Mouse (Mus musculus): ENCODE results near the gene Lclat1.

GRCm38 (mm10) chr17:73113230-73113629 lies 5.4 kb downstream of the Lclat1 start:
- no peak for TF ChIP-seq GATA1 (IDR thresholded peaks at IDR 0.05; ENCODE audit: low read depth, low read length)
- no peak for TF ChIP-seq CTCF (IDR thresholded peaks at IDR 0.05 in 2 of 3, conservative IDR thresholded peaks at IDR 0.05 in 1 of 3; ENCODE audit: control insufficient read depth in 1 of 3, insufficient read depth in 1 of 3, low read depth in 2 of 3, low read length in 3 of 3, poor library complexity in 1 of 3, severe bottlenecking in 1 of 3)
- TF ChIP-seq POLR2A (IDR thresholded peaks at IDR 0.05; ENCODE audit: control insufficient read depth in 1 of 2, insufficient read depth in 1 of 2, low read depth in 1 of 2, low read length in 2 of 2, poor library complexity in 1 of 2) = no peak
- no peak for TF ChIP-seq NRF1 (IDR thresholded peaks at IDR 0.05; ENCODE audit: insufficient read depth, low read depth, low read length, poor library complexity, severe bottlenecking)
- TF ChIP-seq POLR2AphosphoS2 (IDR thresholded peaks at IDR 0.05; ENCODE audit: low read length) = no peak
- TF ChIP-seq RCOR1 (IDR thresholded peaks at IDR 0.05; ENCODE audit: low read depth, low read length) = no peak
- no peak for TF ChIP-seq NELFE (IDR thresholded peaks at IDR 0.05; ENCODE audit: low read depth, low read length)
- TF ChIP-seq ZMIZ1 (IDR thresholded peaks at IDR 0.05; ENCODE audit: low read depth, low read length) = no peak
- no peak for TF ChIP-seq SIN3A (IDR thresholded peaks at IDR 0.05; ENCODE audit: low read length)
- no peak for TF ChIP-seq HCFC1 (IDR thresholded peaks at IDR 0.05; ENCODE audit: low read depth, low read length)
- no peak for TF ChIP-seq ZKSCAN1 (IDR thresholded peaks at IDR 0.05; ENCODE audit: low read depth, low read length)

All from MEL (cell line).